Comparison of ENCODE assay signal across 22 mouse cellular contexts in genomic region chr2:33232782-33233570, GRCm38 (mm10). TPM values are rescaled to one million over a fixed set of nuclear protein-coding genes. Genes with fewer than 3 reads are reported as not detected.
DNase-seq lines count a peak whose midpoint lies in the region; ATAC-seq and TF ChIP-seq lines count a peak whose summit lies in the region.
"Had no signal": no experiment of that assay in that cellular context is flagged by ENCODE, and none has a peak within 500 bp of the region (broad histone marks: within the 10 kb centered on the region; RNA-seq: fewer than 3 reads in every experiment).

No protein-coding gene starts in this region.

- DNase-seq in heart, postnatal 4 days: no peak
- no peak for DNase-seq in layer of hippocampus, adult 2 months (ENCODE audit: low spot score in 2 of 2)
- DNase-seq in layer of hippocampus, adult 8-10 months (ENCODE audit: low spot score in 2 of 2): no peak
- peak; percentile 60 to 73 for DNase-seq in kidney, postnatal 36 days
- no peak for DNase-seq in thymus, postnatal 36 days
- DNase-seq: adrenal gland, postnatal 25 days; cerebellum, adult 2 months; spleen, adult 18-20 months; thymus, adult 2 months had no signal

- H3K27ac ChIP-seq in heart, embryonic 13.5 days (replicated peaks): peak overlapping the region; percentile 59
- peak overlapping the region; percentile 63 for H3K27ac ChIP-seq in layer of hippocampus, adult 2 months
- H3K27ac ChIP-seq in kidney, embryonic 14.5 days (ENCODE audit: low read depth, low read length): peak overlapping the region; percentile 2; the same call in 1 of the 2 replicates
- H3K27ac ChIP-seq: embryonic facial prominence, embryonic 12.5 days; forebrain, embryonic 15.5 days; hindbrain, postnatal 0 days; left cerebral cortex, adult 2 months; limb, embryonic 13.5 days; midbrain, embryonic 12.5 days; neural tube, embryonic 13.5 days; stomach, embryonic 15.5 days had no signal

- peaks cover 72% of the 10 kb centered on the region for H3K36me3 ChIP-seq in heart, embryonic 13.5 days
- H3K36me3 ChIP-seq in kidney, embryonic 14.5 days (ENCODE audit: control insufficient read depth, insufficient read depth, low read length): peaks cover 20% of the 10 kb centered on the region
- H3K36me3 ChIP-seq: forebrain, embryonic 15.5 days; stomach, embryonic 15.5 days had no signal

- H3K9me3 ChIP-seq in heart, embryonic 13.5 days: no peaks in the 10 kb centered on the region
- H3K9me3 ChIP-seq in kidney, embryonic 14.5 days (ENCODE audit: control insufficient read depth, low read length): no peaks in the 10 kb centered on the region
- H3K9me3 ChIP-seq: embryonic facial prominence, embryonic 12.5 days; forebrain, embryonic 15.5 days; limb, embryonic 13.5 days; lung, embryonic 15.5 days; midbrain, embryonic 12.5 days; neural tube, embryonic 13.5 days; stomach, embryonic 15.5 days had no signal

- no peak for TF ChIP-seq CTCF in layer of hippocampus, adult 2 months (conservative IDR thresholded peaks at IDR 0.05)

- H3K27me3 ChIP-seq in heart, embryonic 13.5 days (replicated peaks): no peaks in the 10 kb centered on the region
- H3K27me3 ChIP-seq in kidney, embryonic 14.5 days (ENCODE audit: control insufficient read depth, insufficient read depth, low read length): no peaks in the 10 kb centered on the region
- H3K27me3 ChIP-seq: embryonic facial prominence, embryonic 12.5 days; forebrain, embryonic 15.5 days; limb, embryonic 13.5 days; lung, embryonic 15.5 days; midbrain, embryonic 12.5 days; neural tube, embryonic 13.5 days; Patski; stomach, embryonic 15.5 days had no signal

- no peak overlapping the region for H3K4me3 ChIP-seq in heart, embryonic 13.5 days
- no peak overlapping the region for H3K4me3 ChIP-seq in layer of hippocampus, adult 2 months
- no peak overlapping the region for H3K4me3 ChIP-seq in kidney, embryonic 14.5 days (ENCODE audit: low read length)
- H3K4me3 ChIP-seq: embryonic facial prominence, embryonic 12.5 days; forebrain, embryonic 15.5 days; left cerebral cortex, adult 2 months; limb, embryonic 13.5 days; lung, embryonic 15.5 days; midbrain, embryonic 12.5 days; neural tube, embryonic 13.5 days; stomach, embryonic 15.5 days had no signal

- WGBS in heart, embryonic 13.5 days: 66% methylated on average over 6 of the region's 6 CpGs
- 64% methylated on average over 6 of the region's 6 CpGs for WGBS in kidney, embryonic 14.5 days

- no peak for ATAC-seq in heart, embryonic 13.5 days (ENCODE audit: extremely low read depth, insufficient number of reproducible peaks, low FRiP score, low TSS enrichment)
- ATAC-seq in kidney, embryonic 14.5 days (ENCODE audit: low FRiP score, low TSS enrichment): no peak
- ATAC-seq: activated CD4-positive, CD25-positive, alpha-beta regulatory T cell, adult 4 months; forebrain, embryonic 15.5 days; hindbrain, postnatal 0 days; Patski had no signal

- peaks cover 61% of the 10 kb centered on the region for H3K4me1 ChIP-seq in heart, embryonic 13.5 days
- peaks cover 11% of the 10 kb centered on the region; the same call in 1 of the 2 replicates for H3K4me1 ChIP-seq in kidney, embryonic 14.5 days (ENCODE audit: control insufficient read depth, insufficient read depth, low read length)
- H3K4me1 ChIP-seq: stomach, embryonic 15.5 days had no signal

- no peak overlapping the region for H3K9ac ChIP-seq in heart, embryonic 13.5 days
- H3K9ac ChIP-seq in kidney, embryonic 14.5 days (ENCODE audit: low read depth, low read length): no peak overlapping the region
- H3K9ac ChIP-seq: embryonic facial prominence, embryonic 12.5 days; forebrain, embryonic 15.5 days; limb, embryonic 13.5 days; lung, embryonic 15.5 days; midbrain, embryonic 12.5 days; neural tube, embryonic 13.5 days; stomach, embryonic 15.5 days had no signal

- H3K4me2 ChIP-seq in heart, embryonic 13.5 days: no peak overlapping the region
- H3K4me2 ChIP-seq in kidney, embryonic 14.5 days (replicated peaks; ENCODE audit: low read depth, low read length): no peak overlapping the region
- H3K4me2 ChIP-seq: embryonic facial prominence, embryonic 12.5 days; forebrain, embryonic 15.5 days; limb, embryonic 13.5 days; lung, embryonic 15.5 days; midbrain, embryonic 12.5 days; neural tube, embryonic 13.5 days; stomach, embryonic 15.5 days had no signal

RNA-seq across cellular contexts. Expression of gene Angptl2, which starts 17.1 kb away (rescaled TPM):
- 55.4 and 59.0 TPM in 2 replicates for polyA plus RNA-seq in heart, embryonic 13.5 days (2015; fragmentation: Nextera tagmentation; extraction: Ambion mirVana)
- 100 to 1,000 TPM; 108 to 126 TPM for total RNA-seq in heart, postnatal 4 days (2021)
- 1 to 10 TPM in 1 of 2 experiments, under 1 TPM in 1; 0.81 to 2.2 TPM for total RNA-seq in layer of hippocampus, adult 2 months (2021)
- total RNA-seq in layer of hippocampus, adult 8-10 months (2022): 1 to 10 TPM; 1.5 to 3.7 (median 2.4) TPM
- 21.1 and 27.0 TPM in 2 replicates for polyA plus RNA-seq in kidney, embryonic 14.5 days (2014; fragmentation: Nextera tagmentation; extraction: Ambion mirVana)

Comparison
In these comparisons a context has a peak if more than half of its experiments do, and no peak if none do; other contexts are left out.
1. H3K27ac ChIP-seq: peak in every context shown above with its lines; median percentile 63 in layer of hippocampus, adult 2 months; 59 in heart, embryonic 13.5 days; 2 in kidney, embryonic 14.5 days.
2. DNase-seq: peak in kidney, postnatal 36 days (2 of 2); none in heart, postnatal 4 days (single experiment), layer of hippocampus, adult 2 months (0 of 2), layer of hippocampus, adult 8-10 months (0 of 2) and thymus, postnatal 36 days (0 of 2).
3. RNA of gene Angptl2, which starts 17.1 kb away (total RNA-seq): 108 to 126 TPM in heart, postnatal 4 days; 1.5 to 3.7 TPM in layer of hippocampus, adult 8-10 months and 0.81 to 2.2 TPM in layer of hippocampus, adult 2 months; every median in the first group is over 10 times any median in the second.